Mouse (Mus musculus) cerebellum, postnatal 25 days (tissue): ENCODE data around the gene Olfr292.

ENCODE experiments used
- DNase-seq, 2 experiments: peaks; one replicate each; pipeline ENCODE4 v3.0.0; 2021; ENCODE audit warnings: mixed read lengths in 2 of 2

Olfr292 gene

DNA sequence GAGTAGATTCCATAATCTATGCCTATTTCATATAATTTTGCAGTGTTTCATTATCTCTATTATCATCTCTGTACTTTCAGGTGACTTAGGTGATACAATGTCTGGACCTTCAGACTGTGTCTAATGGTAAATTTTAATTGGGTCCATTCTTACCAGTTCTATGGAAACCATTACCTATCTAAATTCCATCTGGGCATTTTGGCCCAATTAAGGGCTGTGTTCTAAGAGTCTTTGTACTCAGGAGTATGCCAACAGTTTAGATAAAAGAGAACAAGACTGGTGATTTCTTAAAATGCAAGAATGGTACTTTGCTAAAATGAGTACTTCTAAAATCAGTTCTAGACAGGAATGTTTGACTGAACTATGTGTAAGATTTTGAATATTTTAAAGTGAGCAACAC lies at the start of gene Olfr292:
TSS of gene Olfr292 (plus strand) at position 301 of the 400 bp plus-strand sequence.
- no peak for DNase-seq

- no peak for DNase-seq
Measured at GRCm38 (mm10) chr7:86648761-86649160, 39.4 kb upstream of the Olfr292 start, which contains the start of gene Olfr293. Gene Olfr293 (plus strand): TSS chr7:86649061.

GRCm38 (mm10) chr7:86725013-86725412 lies 36.9 kb downstream of the Olfr292 start:
- DNase-seq, result no peak
